Mouse (Mus musculus): ENCODE measurements around the gene Ipo13.

DNA sequence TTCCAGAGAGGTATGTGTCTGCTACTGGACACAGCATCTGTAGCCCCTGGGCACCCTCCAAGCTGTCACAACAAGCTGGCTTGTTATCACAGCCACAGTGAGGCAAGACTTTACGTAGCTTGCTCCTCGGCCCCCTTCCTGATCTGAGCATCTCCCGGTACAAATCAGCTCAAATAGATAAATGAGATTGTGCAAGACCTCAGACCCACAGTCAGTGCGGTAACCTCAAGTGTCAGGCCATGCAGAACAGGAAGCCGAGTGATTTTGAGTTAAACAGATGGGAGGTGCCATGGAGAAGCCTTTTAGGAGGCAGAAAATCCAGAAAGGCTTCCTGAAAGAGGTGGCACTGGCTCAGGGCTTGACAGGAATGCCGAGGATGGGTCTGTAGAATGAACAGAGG is 47.8 kb downstream of the Ipo13 start:
- TF ChIP-seq CTCF (conservative IDR thresholded peaks at IDR 0.05; ENCODE audit: insufficient read depth, insufficient read length, low read depth, low read length): no peak
- no peak for TF ChIP-seq POLR2A (IDR thresholded peaks at IDR 0.05; ENCODE audit: low read depth, low read length)
